Mouse (Mus musculus) liver, postnatal 0 days (tissue): ENCODE data around the gene Olfr1443.

Experiments used
- CTCF ChIP-seq: sonication (generic); IDR thresholded peaks from 2 replicates; pipeline ENCODE4 v1.5.1; 2016; ENCODE audit warnings: antibody characterized with exemption, low read depth
- EP300 ChIP-seq: IDR thresholded peaks from 2 replicates; pipeline ENCODE4 v1.6.1; 2016; ENCODE audit warnings: antibody characterized with exemption, low read depth, mild to moderate bottlenecking

DNA sequence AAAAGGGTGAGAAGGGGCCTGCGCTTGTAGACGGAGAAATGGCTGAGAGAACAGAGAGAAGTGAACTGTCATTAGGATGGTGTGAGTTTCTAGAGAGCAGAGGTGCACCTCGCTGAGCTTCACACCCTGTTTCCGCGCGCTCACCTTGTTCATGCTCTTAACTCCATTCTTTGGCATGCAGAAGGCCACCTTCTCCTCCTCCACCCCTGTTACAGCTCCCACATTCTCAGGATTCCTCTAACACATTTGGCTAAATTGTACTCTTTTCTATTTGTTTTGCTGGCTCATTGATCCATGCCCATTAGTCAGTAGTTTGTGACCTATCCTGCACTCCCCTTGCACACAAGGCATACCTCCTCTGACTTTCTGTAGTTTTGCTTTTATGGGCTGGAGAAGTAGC is 41.3 kb downstream of the Olfr1443 start:
- TF ChIP-seq EP300, result no peak
- TF ChIP-seq CTCF, result no peak
